Mouse (Mus musculus): Measurements from ENCODE around the gene Vps13d. TPM values are rescaled to one million over a fixed set of nuclear protein-coding genes. Genes with fewer than 3 reads are reported as not detected.
A peak's percentile ranks its signal among the peaks of the same experiment; 100 is the strongest.

Gene Vps13d
- polyA plus RNA-seq, 1 experiment = 15.6 TPM

- H3K9ac ChIP-seq (ENCODE audit: low read depth, poor library complexity, severe bottlenecking) = peak overlapping the region; percentile 39; the same call in 1 of the 2 replicates
Observed at GRCm38 (mm10) chr4:145199982-145200699, 5.3 kb upstream of the Vps13d start.

GRCm38 (mm10) chr4:145196586-145196985 lies 1.8 kb upstream of the Vps13d start:
- H3K9me3 ChIP-seq (replicated peaks; ENCODE audit: control insufficient read depth, insufficient read depth, low read length, poor library complexity, severe bottlenecking) = no peaks in the 10 kb centered on the region
- H3K9ac ChIP-seq (ENCODE audit: low read depth, poor library complexity, severe bottlenecking) = no peak overlapping the region
- TF ChIP-seq CTCF (IDR thresholded peaks at IDR 0.05; ENCODE audit: low read depth, low read length) (peak; percentile 59), POLR2A (IDR thresholded peaks at IDR 0.05; ENCODE audit: insufficient read depth, low read length) (no peak), EP300 (IDR thresholded peaks at IDR 0.05; ENCODE audit: insufficient read depth, low read depth, low read length) (no peak)
- H3K4me1 ChIP-seq (ENCODE audit: control insufficient read depth, insufficient read depth, low read length) = peaks cover 5% of the 10 kb centered on the region
- H3K36me3 ChIP-seq (ENCODE audit: control insufficient read depth, insufficient read depth, low read length, poor library complexity, severe bottlenecking) = no peaks in the 10 kb centered on the region
- 0 out of 2 replicates have a peak overlapping the region, but pooled peaks have one; percentile 6 for H3K27ac ChIP-seq (ENCODE audit: insufficient read depth, low read length)
- no peak overlapping the region for H3K4me3 ChIP-seq (ENCODE audit: low read depth, low read length)
- no peaks in the 10 kb centered on the region for H3K27me3 ChIP-seq (ENCODE audit: control insufficient read depth, insufficient read depth, low read length, poor library complexity, severe bottlenecking)

More at GRCm38 (mm10) chr4:145199982-145200699, 5.3 kb upstream of the Vps13d start:
- no peaks in the 10 kb centered on the region for H3K9me3 ChIP-seq (replicated peaks; ENCODE audit: control insufficient read depth, insufficient read depth, low read length, poor library complexity, severe bottlenecking)
- H3K4me3 ChIP-seq (ENCODE audit: low read depth, low read length) = no peak overlapping the region
- TF ChIP-seq CTCF (IDR thresholded peaks at IDR 0.05; ENCODE audit: low read depth, low read length) = no peak
- TF ChIP-seq EP300 (IDR thresholded peaks at IDR 0.05; ENCODE audit: insufficient read depth, low read depth, low read length) = peak; percentile 44; the same call in 1 of the 2 replicates
- TF ChIP-seq POLR2A (IDR thresholded peaks at IDR 0.05; ENCODE audit: insufficient read depth, low read length) = no peak
- peaks cover 6% of the 10 kb centered on the region for H3K4me1 ChIP-seq (ENCODE audit: control insufficient read depth, insufficient read depth, low read length)
- no peaks in the 10 kb centered on the region for H3K36me3 ChIP-seq (ENCODE audit: control insufficient read depth, insufficient read depth, low read length, poor library complexity, severe bottlenecking)
- no peaks in the 10 kb centered on the region for H3K27me3 ChIP-seq (ENCODE audit: control insufficient read depth, insufficient read depth, low read length, poor library complexity, severe bottlenecking)
- peak overlapping the region; percentile 36 for H3K27ac ChIP-seq (ENCODE audit: insufficient read depth, low read length)

GRCm38 (mm10) chr4:145195172-145195571 lies 367 bp upstream of the Vps13d start:
- Histone ChIP-seq H3K27me3 (ENCODE audit: control insufficient read depth, insufficient read depth, low read length, poor library complexity, severe bottlenecking) (no peaks in the 10 kb centered on the region), H3K36me3 (ENCODE audit: control insufficient read depth, insufficient read depth, low read length, poor library complexity, severe bottlenecking) (no peaks in the 10 kb centered on the region), H3K27ac (ENCODE audit: insufficient read depth, low read length) (no peak overlapping the region), H3K4me1 (ENCODE audit: control insufficient read depth, insufficient read depth, low read length) (peaks cover 2% of the 10 kb centered on the region), H3K9ac (ENCODE audit: low read depth, poor library complexity, severe bottlenecking) (no peak overlapping the region), H3K9me3 (replicated peaks; ENCODE audit: control insufficient read depth, insufficient read depth, low read length, poor library complexity, severe bottlenecking) (no peaks in the 10 kb centered on the region), H3K4me3 (ENCODE audit: low read depth, low read length) (no peak overlapping the region)
- no peak for TF ChIP-seq CTCF (IDR thresholded peaks at IDR 0.05; ENCODE audit: low read depth, low read length)
- TF ChIP-seq POLR2A (IDR thresholded peaks at IDR 0.05; ENCODE audit: insufficient read depth, low read length) = no peak
- no peak for TF ChIP-seq EP300 (IDR thresholded peaks at IDR 0.05; ENCODE audit: insufficient read depth, low read depth, low read length)

GRCm38 (mm10) chr4:145193991-145194511 lies 754 bp downstream of the Vps13d start:
- H3K36me3 ChIP-seq (ENCODE audit: control insufficient read depth, insufficient read depth, low read length, poor library complexity, severe bottlenecking) = no peaks in the 10 kb centered on the region
- no peak overlapping the region for H3K27ac ChIP-seq (ENCODE audit: insufficient read depth, low read length)
- TF ChIP-seq EP300 (IDR thresholded peaks at IDR 0.05; ENCODE audit: insufficient read depth, low read depth, low read length) = no peak
- no peak for TF ChIP-seq CTCF (IDR thresholded peaks at IDR 0.05; ENCODE audit: low read depth, low read length)
- TF ChIP-seq POLR2A (IDR thresholded peaks at IDR 0.05; ENCODE audit: insufficient read depth, low read length) = no peak

GRCm38 (mm10) chr4:145193406-145193805 lies 1.4 kb downstream of the Vps13d start:
- H3K4me1 ChIP-seq (ENCODE audit: control insufficient read depth, insufficient read depth, low read length) = peaks cover 2% of the 10 kb centered on the region
- no peaks in the 10 kb centered on the region for H3K9me3 ChIP-seq (replicated peaks; ENCODE audit: control insufficient read depth, insufficient read depth, low read length, poor library complexity, severe bottlenecking)
- no peak overlapping the region for H3K27ac ChIP-seq (ENCODE audit: insufficient read depth, low read length)
- TF ChIP-seq CTCF (IDR thresholded peaks at IDR 0.05; ENCODE audit: low read depth, low read length) = no peak
- no peak for TF ChIP-seq POLR2A (IDR thresholded peaks at IDR 0.05; ENCODE audit: insufficient read depth, low read length)
- no peak for TF ChIP-seq EP300 (IDR thresholded peaks at IDR 0.05; ENCODE audit: insufficient read depth, low read depth, low read length)
- H3K36me3 ChIP-seq (ENCODE audit: control insufficient read depth, insufficient read depth, low read length, poor library complexity, severe bottlenecking) = no peaks in the 10 kb centered on the region
- H3K27me3 ChIP-seq (ENCODE audit: control insufficient read depth, insufficient read depth, low read length, poor library complexity, severe bottlenecking) = no peaks in the 10 kb centered on the region
- H3K9ac ChIP-seq (ENCODE audit: low read depth, poor library complexity, severe bottlenecking) = peak overlapping the region; percentile 52
- no peak overlapping the region for H3K4me3 ChIP-seq (ENCODE audit: low read depth, low read length)

More at GRCm38 (mm10) chr4:145193991-145194511, 754 bp downstream of the Vps13d start:
- Histone ChIP-seq H3K4me1 (ENCODE audit: control insufficient read depth, insufficient read depth, low read length) (peaks cover 2% of the 10 kb centered on the region), H3K9me3 (replicated peaks; ENCODE audit: control insufficient read depth, insufficient read depth, low read length, poor library complexity, severe bottlenecking) (no peaks in the 10 kb centered on the region), H3K9ac (ENCODE audit: low read depth, poor library complexity, severe bottlenecking) (peak overlapping the region; percentile 52), H3K4me3 (ENCODE audit: low read depth, low read length) (peak overlapping the region; percentile 88), H3K27me3 (ENCODE audit: control insufficient read depth, insufficient read depth, low read length, poor library complexity, severe bottlenecking) (no peaks in the 10 kb centered on the region)

GRCm38 (mm10) chr4:145192686-145193085 lies 2.1 kb downstream of the Vps13d start:
- no peak for TF ChIP-seq EP300 (IDR thresholded peaks at IDR 0.05; ENCODE audit: insufficient read depth, low read depth, low read length)
- TF ChIP-seq CTCF (IDR thresholded peaks at IDR 0.05; ENCODE audit: low read depth, low read length) = no peak
- TF ChIP-seq POLR2A (IDR thresholded peaks at IDR 0.05; ENCODE audit: insufficient read depth, low read length) = no peak
- no peaks in the 10 kb centered on the region for H3K9me3 ChIP-seq (replicated peaks; ENCODE audit: control insufficient read depth, insufficient read depth, low read length, poor library complexity, severe bottlenecking)
- H3K4me1 ChIP-seq (ENCODE audit: control insufficient read depth, insufficient read depth, low read length) = peaks cover 2% of the 10 kb centered on the region
- H3K27me3 ChIP-seq (ENCODE audit: control insufficient read depth, insufficient read depth, low read length, poor library complexity, severe bottlenecking) = no peaks in the 10 kb centered on the region
- no peaks in the 10 kb centered on the region for H3K36me3 ChIP-seq (ENCODE audit: control insufficient read depth, insufficient read depth, low read length, poor library complexity, severe bottlenecking)
- no peak overlapping the region for H3K4me3 ChIP-seq (ENCODE audit: low read depth, low read length)
- no peak overlapping the region for H3K9ac ChIP-seq (ENCODE audit: low read depth, poor library complexity, severe bottlenecking)
- H3K27ac ChIP-seq (ENCODE audit: insufficient read depth, low read length) = no peak overlapping the region
